Mouse (Mus musculus) lung, postnatal 0 days (tissue): ENCODE data around the gene Gm29776. TPM values are rescaled to one million over a fixed set of nuclear protein-coding genes. Genes with fewer than 3 reads are reported as not detected.

ENCODE experiments used
- ATAC-seq: fragments of 200-750 bp; cut with Nextera tagmentation; 2 replicates; pipeline ENCODE4 v1.8.0; 2017; ENCODE audit warnings: moderate library complexity
- DNase-seq: peaks from one replicate; pipeline ENCODE4 v3.0.0-alpha.2; 2016; ENCODE audit warnings: low spot score
- H3K27ac ChIP-seq: fragments of 300-500 bp; sonication (generic); 2 replicates; pipeline ENCODE4 v1.5.1; 2014; ENCODE audit warnings: antibody characterized with exemption, mild to moderate bottlenecking, low read length, mixed read lengths
- H3K27me3 ChIP-seq: fragments of 300-500 bp; sonication (generic); replicated peaks from 2 replicates; pipeline ENCODE4 v1.6.1; 2014; ENCODE audit warnings: low read length, mixed read lengths; ENCODE audit not compliant: insufficient read depth
- H3K36me3 ChIP-seq: fragments of 300-500 bp; sonication (generic); 2 replicates; pipeline ENCODE4 v1.6.1; 2014; ENCODE audit warnings: low read length, mixed read lengths; ENCODE audit not compliant: insufficient read depth
- H3K4me1 ChIP-seq: fragments of 300-500 bp; sonication (generic); 2 replicates; pipeline ENCODE4 v1.6.1; 2014; ENCODE audit warnings: antibody characterized with exemption, low read depth, low read length, mixed read lengths; ENCODE audit not compliant: insufficient read depth
- H3K4me2 ChIP-seq: fragments of 300-500 bp; sonication (generic); replicated peaks from 2 replicates; pipeline ENCODE4 v1.6.1; 2014; ENCODE audit warnings: low read depth, mild to moderate bottlenecking, low read length, moderate library complexity, mixed read lengths
- H3K4me3 ChIP-seq: fragments of 300-500 bp; sonication (generic); 2 replicates; pipeline ENCODE4 v1.5.1; 2014; ENCODE audit warnings: low read depth, low read length
- H3K9ac ChIP-seq: fragments of 300-500 bp; sonication (generic); replicated peaks from 2 replicates; pipeline ENCODE4 v1.6.1; 2014; ENCODE audit warnings: low read depth, mild to moderate bottlenecking
- H3K9me3 ChIP-seq: fragments of 300-500 bp; sonication (generic); 2 replicates; pipeline ENCODE4 v1.6.1; 2016; ENCODE audit warnings: low read length, mixed read lengths
- CTCF ChIP-seq: IDR thresholded peaks from 2 replicates; pipeline ENCODE4 v1.5.1; 2016; ENCODE audit warnings: antibody characterized with exemption, mild to moderate bottlenecking
- EP300 ChIP-seq: IDR thresholded peaks from 2 replicates; pipeline ENCODE4 v1.6.1; 2016; ENCODE audit warnings: antibody characterized with exemption, mild to moderate bottlenecking, control low read depth
- WGBS: fragments of 180-500 bp; shearing (Covaris S2); extraction: QIAGEN DNeasy Blood & Tissue Kit; methylation state at CpG from one replicate; pipeline ENCODE4 v1.1.7; 2014; 5-methylcytosine and 5-hydroxymethylcytosine counted together
- polyA plus RNA-seq: library from polyadenylated mRNA; unstranded; fragments of >200 nt; fragmentation: Nextera tagmentation; extraction: Ambion mirVana; gene quantifications from 2 replicates; pipeline ENCODE4 v1.2.1, GENCODE M21; 2015

Gene Gm29776
- polyA plus RNA-seq = 0.20 and 0.25 TPM in 2 replicates

GRCm38 (mm10) chr14:54698733-54699132 is at the start of gene Gm29776:
Gm29776 (minus strand) TSS chr14:54698833.
- H3K9ac ChIP-seq = no peak within 1 kb of the TSS
- no peak for DNase-seq

GRCm38 (mm10) chr14:54746038-54746437 is 47.4 kb upstream of the Gm29776 start:
- DNase-seq (no peak), ATAC-seq (no peak)
- Histone ChIP-seq H3K4me3 (no peak overlapping the region), H3K4me2 (no peak overlapping the region), H3K36me3 (no peaks in the 10 kb centered on the region), H3K9ac (no peak overlapping the region), H3K27me3 (no peaks in the 10 kb centered on the region), H3K4me1 (no peaks in the 10 kb centered on the region), H3K9me3 (no peaks in the 10 kb centered on the region), H3K27ac (no peak overlapping the region)
- 83% methylated on average over 9 of the region's 9 CpGs for WGBS
- TF ChIP-seq CTCF = no peak
- no peak for TF ChIP-seq EP300

More at GRCm38 (mm10) chr14:54698733-54699132, at the start of gene Gm29776:
- no peaks in the 10 kb centered on the region for H3K36me3 ChIP-seq
- no peaks in the 10 kb centered on the region for H3K9me3 ChIP-seq
- no peaks in the 10 kb centered on the region for H3K4me1 ChIP-seq
- 47% methylated on average over 4 of the region's 4 CpGs for WGBS
- H3K27ac ChIP-seq = no peak within 1 kb of the TSS
- ATAC-seq = no peak
- H3K4me3 ChIP-seq = no peak within 1 kb of the TSS
- H3K27me3 ChIP-seq = no peaks in the 10 kb centered on the region; the same call in 1 of the 2 replicates
- no peak within 1 kb of the TSS for H3K4me2 ChIP-seq
- TF ChIP-seq CTCF = no peak
- TF ChIP-seq EP300 = no peak

GRCm38 (mm10) chr14:54744473-54744872 is 45.8 kb upstream of the Gm29776 start:
- TF ChIP-seq CTCF (no peak), EP300 (no peak)

GRCm38 (mm10) chr14:54742375-54742774 is 43.7 kb upstream of the Gm29776 start:
- H3K27me3 ChIP-seq = no peaks in the 10 kb centered on the region
- no peaks in the 10 kb centered on the region for H3K4me1 ChIP-seq
- DNase-seq (no peak), ATAC-seq (no peak)
- no peak overlapping the region for H3K9ac ChIP-seq
- no peaks in the 10 kb centered on the region for H3K36me3 ChIP-seq
- no peak overlapping the region for H3K27ac ChIP-seq
- no peaks in the 10 kb centered on the region for H3K9me3 ChIP-seq
- H3K4me2 ChIP-seq = no peak overlapping the region
- WGBS = 38% methylated on average over 2 of the region's 2 CpGs
- TF ChIP-seq EP300 (no peak), CTCF (no peak)
- no peak overlapping the region for H3K4me3 ChIP-seq

More at GRCm38 (mm10) chr14:54744473-54744872, 45.8 kb upstream of the Gm29776 start:
- ATAC-seq = no peak
- WGBS = 39% methylated on average over 8 of the region's 8 CpGs
- no peaks in the 10 kb centered on the region for H3K9me3 ChIP-seq
- no peak overlapping the region for H3K9ac ChIP-seq
- no peak overlapping the region for H3K4me3 ChIP-seq
- no peaks in the 10 kb centered on the region for H3K4me1 ChIP-seq
- H3K27me3 ChIP-seq = no peaks in the 10 kb centered on the region
- no peaks in the 10 kb centered on the region for H3K36me3 ChIP-seq
- no peak overlapping the region for H3K27ac ChIP-seq
- no peak for DNase-seq
- H3K4me2 ChIP-seq = no peak overlapping the region

DNA sequence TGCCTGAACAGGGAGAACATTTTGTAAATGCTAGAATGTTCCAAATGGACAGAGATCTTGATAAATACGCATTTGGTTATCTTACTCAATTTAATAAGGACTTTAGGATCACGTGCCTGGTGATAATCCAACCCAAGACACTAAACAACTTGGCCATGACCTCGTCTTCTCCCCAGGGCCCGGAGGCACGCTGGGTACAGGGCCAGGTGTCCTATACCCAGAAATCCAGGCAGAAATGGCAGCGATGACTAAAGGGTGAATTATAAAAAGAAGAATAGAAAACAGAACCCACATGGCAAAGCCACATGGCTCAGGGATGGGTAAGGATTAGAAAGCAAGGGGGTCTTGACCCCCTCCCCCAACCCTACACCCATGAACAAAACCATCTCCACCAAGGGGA is 43.1 kb upstream of the Gm29776 start:
- H3K27me3 ChIP-seq = no peaks in the 10 kb centered on the region
- no peaks in the 10 kb centered on the region for H3K9me3 ChIP-seq
- H3K4me2 ChIP-seq = no peak overlapping the region
- TF ChIP-seq CTCF (no peak), EP300 (no peak)
- no peak overlapping the region for H3K4me3 ChIP-seq
- H3K4me1 ChIP-seq = no peaks in the 10 kb centered on the region
- DNase-seq (no peak), ATAC-seq (no peak)
- WGBS = 74% methylated on average over 6 of the region's 6 CpGs
- H3K27ac ChIP-seq = no peak overlapping the region
- no peaks in the 10 kb centered on the region for H3K36me3 ChIP-seq
- no peak overlapping the region for H3K9ac ChIP-seq

GRCm38 (mm10) chr14:54737634-54738033 is 39.0 kb upstream of the Gm29776 start:
- ATAC-seq (no peak), DNase-seq (no peak)
- WGBS = 84% methylated on average over 10 of the region's 10 CpGs
- Histone ChIP-seq H3K9ac (no peak overlapping the region), H3K4me2 (no peak overlapping the region), H3K4me3 (no peak overlapping the region), H3K27me3 (no peaks in the 10 kb centered on the region), H3K4me1 (no peaks in the 10 kb centered on the region), H3K27ac (no peak overlapping the region), H3K9me3 (no peaks in the 10 kb centered on the region), H3K36me3 (no peaks in the 10 kb centered on the region)
- TF ChIP-seq CTCF (no peak), EP300 (no peak)
